Mouse (Mus musculus) heart, embryonic 12.5 days (tissue): Measurements from ENCODE around the gene Rgsl1. TPM values are rescaled to one million over a fixed set of nuclear protein-coding genes. Genes with fewer than 3 reads are reported as not detected.

Experiments used
- ATAC-seq: fragments of 200-750 bp; cut with Nextera tagmentation; 2 replicates; pipeline ENCODE4 v1.8.0; 2017; ENCODE audit warnings: moderate TSS enrichment, moderate library complexity; ENCODE audit not compliant: insufficient number of reproducible peaks, low FRiP score
- H3K27ac ChIP-seq: fragments of 300-500 bp; sonication (generic); 2 replicates; pipeline ENCODE4 v1.5.1; 2016; ENCODE audit warnings: mild to moderate bottlenecking, moderate library complexity; ENCODE audit not compliant: poor library complexity, severe bottlenecking
- H3K27me3 ChIP-seq: fragments of 300-500 bp; sonication (generic); replicated peaks from 2 replicates; pipeline ENCODE4 v1.6.1; 2016; ENCODE audit warnings: mild to moderate bottlenecking, moderate library complexity
- H3K36me3 ChIP-seq: fragments of 300-500 bp; sonication (generic); 2 replicates; pipeline ENCODE4 v1.6.1; 2016; ENCODE audit warnings: mild to moderate bottlenecking, moderate library complexity
- H3K4me1 ChIP-seq: fragments of 300-500 bp; sonication (generic); replicated peaks from 2 replicates; pipeline ENCODE4 v1.6.1; 2016; ENCODE audit warnings: mild to moderate bottlenecking
- H3K4me2 ChIP-seq: fragments of 300-500 bp; sonication (generic); 2 replicates; pipeline ENCODE4 v1.6.1; 2016; ENCODE audit warnings: mild to moderate bottlenecking, moderate library complexity
- H3K4me3 ChIP-seq: fragments of 300-500 bp; sonication (generic); 2 replicates; pipeline ENCODE4 v1.5.1; 2016; ENCODE audit warnings: mild to moderate bottlenecking
- H3K9ac ChIP-seq: fragments of 300-500 bp; sonication (generic); 2 replicates; pipeline ENCODE4 v1.6.1; 2016; ENCODE audit warnings: mild to moderate bottlenecking, moderate library complexity
- H3K9me3 ChIP-seq: fragments of 300-500 bp; sonication (generic); replicated peaks from 2 replicates; pipeline ENCODE4 v1.6.1; 2016; ENCODE audit warnings: mild to moderate bottlenecking, moderate library complexity
- WGBS: fragments of 180-500 bp; shearing (Covaris S2); methylation state at CpG from one replicate; pipeline ENCODE4 v1.1.7; 2016; 5-methylcytosine and 5-hydroxymethylcytosine counted together
- polyA plus RNA-seq: library from polyadenylated mRNA; unstranded; fragments of >200 nt; fragmentation: Nextera tagmentation; extraction: Ambion mirVana; gene quantifications from 2 replicates; pipeline ENCODE4 v1.2.1, GENCODE M21; 2016

Gene Rgsl1
- polyA plus RNA-seq, 1 experiment from 2014 or later = not detected

GRCm38 (mm10) chr1:153836036-153836435, 7.9 kb downstream of the Rgsl1 start:
- H3K4me1 ChIP-seq = 0 out of 2 replicates have a peak, but pooled peaks cover 3% of the 10 kb centered on the region
- H3K27me3 ChIP-seq = no peaks in the 10 kb centered on the region
- no peak overlapping the region for H3K27ac ChIP-seq
- H3K9ac ChIP-seq = no peak overlapping the region
- no peak for ATAC-seq
- 51% methylated on average over 4 of the region's 4 CpGs for WGBS
- no peak overlapping the region for H3K4me2 ChIP-seq
- H3K36me3 ChIP-seq = no peaks in the 10 kb centered on the region
- 0 out of 2 replicates have a peak, but pooled peaks cover 2% of the 10 kb centered on the region for H3K9me3 ChIP-seq
- H3K4me3 ChIP-seq = no peak overlapping the region

- 70% methylated on average over 4 of the region's 4 CpGs for WGBS
- H3K27ac ChIP-seq = no peak overlapping the region
- ATAC-seq = no peak
Observed at GRCm38 (mm10) chr1:153830746-153831145, 13.2 kb downstream of the Rgsl1 start.

GRCm38 (mm10) chr1:153820216-153820615, 23.7 kb downstream of the Rgsl1 start:
- 0 out of 2 replicates have a peak, but pooled peaks cover 8% of the 10 kb centered on the region for H3K9me3 ChIP-seq
- H3K36me3 ChIP-seq = no peaks in the 10 kb centered on the region
- no peaks in the 10 kb centered on the region for H3K4me1 ChIP-seq
- H3K4me2 ChIP-seq = no peak overlapping the region
- no peak overlapping the region for H3K27ac ChIP-seq
- H3K27me3 ChIP-seq = 0 out of 2 replicates have a peak, but pooled peaks cover 12% of the 10 kb centered on the region
- no peak overlapping the region for H3K9ac ChIP-seq
- H3K4me3 ChIP-seq = no peak overlapping the region
- no peak for ATAC-seq
- 79% methylated on average over 3 of the region's 3 CpGs for WGBS

More at GRCm38 (mm10) chr1:153830746-153831145, 13.2 kb downstream of the Rgsl1 start:
- 0 out of 2 replicates have a peak, but pooled peaks cover under 1% of the 10 kb centered on the region for H3K4me1 ChIP-seq
- no peak overlapping the region for H3K9ac ChIP-seq
- H3K9me3 ChIP-seq = 0 out of 2 replicates have a peak, but pooled peaks cover 2% of the 10 kb centered on the region
- no peaks in the 10 kb centered on the region for H3K36me3 ChIP-seq
- H3K4me2 ChIP-seq = no peak overlapping the region
- no peaks in the 10 kb centered on the region for H3K27me3 ChIP-seq
- no peak overlapping the region for H3K4me3 ChIP-seq

DNA sequence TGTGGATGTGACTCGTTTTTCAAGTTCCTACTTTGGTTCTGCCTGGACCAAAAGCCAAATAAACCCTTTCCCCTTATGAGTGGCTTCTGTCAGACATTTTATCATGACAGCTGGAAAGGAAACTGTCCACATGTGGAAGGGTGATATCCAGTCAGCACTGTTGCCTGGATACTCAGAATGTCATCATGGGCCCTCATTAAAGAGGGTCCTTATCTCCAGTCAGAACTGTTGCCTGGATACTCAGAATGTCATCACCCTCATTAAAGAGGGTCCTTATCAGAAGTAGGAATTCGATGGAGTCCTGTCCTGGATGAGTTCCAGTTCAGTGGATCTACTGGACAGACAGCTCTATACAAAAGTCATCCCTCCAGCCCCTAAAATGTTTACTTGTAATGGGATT, 29.7 kb downstream of the Rgsl1 start:
- WGBS = 1% methylated on average over 2 of the region's 2 CpGs
- H3K36me3 ChIP-seq = no peaks in the 10 kb centered on the region
- H3K4me1 ChIP-seq = peaks cover 4% of the 10 kb centered on the region; the same call in 1 of the 2 replicates
- H3K9ac ChIP-seq = no peak overlapping the region
- H3K4me3 ChIP-seq = no peak overlapping the region
- H3K9me3 ChIP-seq = peaks cover 8% of the 10 kb centered on the region; the same call in 1 of the 2 replicates
- H3K27ac ChIP-seq = no peak overlapping the region
- H3K27me3 ChIP-seq = 0 out of 2 replicates have a peak, but pooled peaks cover 9% of the 10 kb centered on the region
- ATAC-seq = peak; percentile 71
- H3K4me2 ChIP-seq = no peak overlapping the region

GRCm38 (mm10) chr1:153807390-153807993, 36.5 kb downstream of the Rgsl1 start:
- Histone ChIP-seq H3K4me3 (no peak overlapping the region), H3K36me3 (no peaks in the 10 kb centered on the region), H3K9me3 (no peaks in the 10 kb centered on the region), H3K4me1 (no peaks in the 10 kb centered on the region), H3K4me2 (peak overlapping the region; percentile 39), H3K27ac (no peak overlapping the region), H3K9ac (no peak overlapping the region), H3K27me3 (no peaks in the 10 kb centered on the region; the same call in 1 of the 2 replicates)
- ATAC-seq = no peak
- WGBS = 43% methylated on average over 13 of the region's 13 CpGs

- Histone ChIP-seq H3K36me3 (no peaks in the 10 kb centered on the region), H3K27me3 (no peaks in the 10 kb centered on the region; the same call in 1 of the 2 replicates), H3K9me3 (no peaks in the 10 kb centered on the region), H3K4me1 (no peaks in the 10 kb centered on the region), H3K27ac (no peak overlapping the region), H3K4me3 (no peak overlapping the region), H3K4me2 (no peak overlapping the region), H3K9ac (no peak overlapping the region)
- no peak for ATAC-seq
- 70% methylated on average over 8 of the region's 8 CpGs for WGBS
Observed at GRCm38 (mm10) chr1:153803530-153803929, 40.4 kb downstream of the Rgsl1 start.

DNA sequence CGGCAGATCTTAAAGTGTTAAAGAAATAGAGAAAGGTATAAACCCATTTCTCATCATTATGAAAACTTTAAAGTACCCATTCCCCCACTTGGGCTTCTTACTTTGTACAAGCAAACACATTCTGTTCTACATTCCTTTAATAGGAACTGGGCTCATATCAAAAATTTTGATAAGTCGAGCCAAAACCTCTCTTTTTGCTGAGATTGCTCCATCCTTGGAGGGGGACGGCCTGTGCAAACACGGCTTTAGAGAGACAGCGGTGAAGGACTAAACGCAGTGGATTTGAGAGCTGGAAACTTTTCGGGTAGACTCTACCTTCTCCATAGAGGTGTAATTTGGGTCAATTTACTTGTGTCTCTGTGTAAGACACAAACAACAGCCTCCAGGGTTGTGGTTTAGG, 41.3 kb downstream of the Rgsl1 start:
- H3K4me3 ChIP-seq = no peak overlapping the region
- no peaks in the 10 kb centered on the region for H3K9me3 ChIP-seq
- WGBS = 74% methylated on average over 7 of the region's 7 CpGs
- no peaks in the 10 kb centered on the region for H3K4me1 ChIP-seq
- no peaks in the 10 kb centered on the region; the same call in 1 of the 2 replicates for H3K27me3 ChIP-seq
- no peak overlapping the region for H3K4me2 ChIP-seq
- H3K9ac ChIP-seq = no peak overlapping the region
- ATAC-seq = no peak
- H3K36me3 ChIP-seq = no peaks in the 10 kb centered on the region
- H3K27ac ChIP-seq = no peak overlapping the region

DNA sequence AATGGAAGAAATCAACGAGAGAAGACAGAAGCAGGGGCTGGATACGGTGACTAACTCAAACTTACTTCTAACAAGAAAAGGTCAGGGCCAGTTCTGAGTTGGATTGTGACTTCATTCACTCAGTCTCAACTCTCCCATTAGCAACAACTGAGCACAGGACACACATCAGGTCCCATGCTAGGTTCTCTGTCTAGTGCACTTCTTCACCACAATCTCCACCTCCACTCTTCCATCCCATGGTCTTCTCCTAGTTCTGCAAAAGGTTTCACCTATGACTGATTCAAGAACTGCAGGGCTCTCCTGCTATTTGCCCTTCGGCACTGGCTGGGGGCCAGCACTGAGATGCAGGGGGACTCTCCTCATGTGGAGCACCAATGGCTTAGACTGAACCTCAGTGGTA, 49.7 kb downstream of the Rgsl1 start:
- no peak overlapping the region for H3K4me3 ChIP-seq
- H3K9me3 ChIP-seq = 0 out of 2 replicates have a peak, but pooled peaks cover 3% of the 10 kb centered on the region
- ATAC-seq = no peak
- H3K4me1 ChIP-seq = no peaks in the 10 kb centered on the region
- WGBS = 81% methylated on average over 3 of the region's 3 CpGs
- H3K27ac ChIP-seq = no peak overlapping the region
- H3K36me3 ChIP-seq = no peaks in the 10 kb centered on the region
- no peak overlapping the region for H3K4me2 ChIP-seq
- H3K9ac ChIP-seq = no peak overlapping the region
- peaks cover 8% of the 10 kb centered on the region; the same call in 1 of the 2 replicates for H3K27me3 ChIP-seq

DNA sequence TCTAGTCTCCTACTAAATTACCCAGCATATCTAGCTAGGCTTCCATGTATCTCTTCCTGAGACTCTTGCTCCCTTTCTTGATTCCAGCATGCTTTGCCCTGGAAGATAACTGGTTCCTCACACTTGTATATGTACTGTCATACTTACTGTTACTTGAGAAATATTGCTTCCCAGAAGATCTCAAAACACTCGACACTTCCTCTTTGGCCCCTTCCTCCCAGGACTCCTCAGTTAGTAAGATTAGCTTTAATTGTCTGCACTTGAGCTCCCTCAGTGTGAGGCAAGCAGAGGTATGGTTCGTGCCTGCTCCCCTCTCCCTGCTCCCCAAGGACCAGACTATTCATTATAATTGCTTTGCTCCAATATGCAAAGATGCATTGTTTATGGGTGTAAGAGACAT, 53.2 kb downstream of the Rgsl1 start:
- Histone ChIP-seq H3K9ac (no peak overlapping the region), H3K27ac (no peak overlapping the region), H3K36me3 (no peaks in the 10 kb centered on the region), H3K4me3 (no peak overlapping the region), H3K4me1 (no peaks in the 10 kb centered on the region), H3K9me3 (0 out of 2 replicates have a peak, but pooled peaks cover 3% of the 10 kb centered on the region), H3K27me3 (peaks cover 8% of the 10 kb centered on the region; the same call in 1 of the 2 replicates), H3K4me2 (no peak overlapping the region)
- no peak for ATAC-seq
- WGBS = 57% methylated on average over 2 of the region's 2 CpGs

- Histone ChIP-seq H3K4me3 (no peak overlapping the region), H3K36me3 (no peaks in the 10 kb centered on the region), H3K4me2 (no peak overlapping the region), H3K9me3 (no peaks in the 10 kb centered on the region), H3K4me1 (no peaks in the 10 kb centered on the region), H3K27me3 (no peaks in the 10 kb centered on the region), H3K27ac (no peak overlapping the region), H3K9ac (no peak overlapping the region)
- ATAC-seq = no peak
- 50% methylated on average over 4 of the region's 4 CpGs for WGBS
Observed at GRCm38 (mm10) chr1:153785608-153786007, 58.3 kb downstream of the Rgsl1 start.

- Histone ChIP-seq H3K27me3 (no peaks in the 10 kb centered on the region), H3K4me1 (no peaks in the 10 kb centered on the region), H3K27ac (no peak overlapping the region), H3K36me3 (no peaks in the 10 kb centered on the region), H3K9ac (no peak overlapping the region), H3K4me2 (no peak overlapping the region), H3K4me3 (no peak overlapping the region), H3K9me3 (no peaks in the 10 kb centered on the region)
- ATAC-seq = no peak
- 50% methylated on average over 1 of the region's 1 CpGs for WGBS
Observed at GRCm38 (mm10) chr1:153783339-153783738, 60.6 kb downstream of the Rgsl1 start.
